Mouse (Mus musculus) ovary, postnatal 10 days (tissue): ENCODE results near the gene Vstm4.

Experiments used
- DNase-seq: peaks from one replicate; pipeline ENCODE4 v3.0.0; 2022; ENCODE audit warnings: low spot score

The Vstm4 gene

DNA sequence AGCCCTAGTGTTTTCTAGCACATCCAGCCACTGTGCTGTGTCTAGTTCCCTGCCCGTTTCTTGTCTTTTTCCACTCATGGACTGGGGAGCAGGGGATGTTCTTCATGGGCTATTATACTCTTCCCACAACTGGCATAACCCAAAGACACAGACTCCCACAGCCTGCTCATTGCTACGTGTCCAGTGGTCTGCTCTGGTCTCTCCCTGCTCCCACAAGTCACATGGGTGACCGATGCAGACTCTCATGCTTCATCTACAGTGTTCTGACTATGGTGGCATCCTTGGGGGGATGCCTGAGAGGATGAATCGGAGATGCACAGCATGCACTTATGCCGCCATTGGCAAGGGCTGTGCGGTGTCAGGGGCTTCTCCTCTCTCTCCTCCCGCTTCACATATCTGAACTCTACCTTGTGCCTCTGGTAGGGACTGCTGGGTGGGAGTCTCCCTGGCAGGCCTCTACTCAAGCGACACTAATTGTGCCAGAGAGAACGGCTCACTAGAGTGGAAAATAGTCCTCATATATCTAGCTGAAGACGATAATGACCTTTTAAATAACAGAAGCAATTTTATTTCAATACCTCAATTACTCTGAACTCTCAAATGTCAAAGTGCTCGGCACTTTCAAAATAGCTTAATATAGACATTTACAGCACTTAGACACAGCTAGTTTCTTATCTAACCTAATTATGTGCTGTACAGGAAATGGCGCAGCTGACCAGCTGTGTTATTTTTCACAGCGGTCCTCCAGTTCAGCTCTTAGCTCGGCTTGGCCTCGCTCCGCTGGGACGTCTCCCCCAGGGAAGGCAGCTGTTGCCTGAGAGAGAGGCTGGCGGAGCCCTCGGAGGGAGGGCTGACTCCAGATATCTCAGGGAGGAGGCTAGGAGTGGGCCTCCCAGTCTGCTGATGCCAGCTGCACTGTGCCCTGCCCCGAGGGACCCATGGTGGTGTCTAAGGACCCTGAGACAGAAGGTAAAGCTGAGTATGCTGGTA is 94.1 kb downstream of the Vstm4 start:
- no peak for DNase-seq

DNA sequence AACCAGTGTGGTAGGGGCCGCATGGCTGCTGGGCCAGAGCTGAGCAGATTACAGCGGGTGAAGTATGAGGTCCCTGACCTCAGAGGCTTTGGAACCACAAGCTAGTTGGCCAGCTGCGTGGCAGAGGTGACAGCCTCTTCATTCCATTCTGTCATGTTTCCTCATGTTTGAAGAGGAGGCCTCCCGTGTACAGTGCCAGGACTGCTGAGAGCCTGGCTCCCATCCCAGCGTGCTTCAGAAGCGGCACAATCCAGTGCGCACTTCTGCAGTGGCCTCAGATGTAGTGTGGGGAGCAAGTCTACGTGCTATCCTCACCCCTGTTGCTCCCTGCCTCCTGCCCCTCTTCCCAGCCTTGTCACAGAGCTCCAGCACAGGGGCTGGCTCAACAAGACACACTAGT is 99.9 kb downstream of the Vstm4 start:
- DNase-seq, result no peak

DNA sequence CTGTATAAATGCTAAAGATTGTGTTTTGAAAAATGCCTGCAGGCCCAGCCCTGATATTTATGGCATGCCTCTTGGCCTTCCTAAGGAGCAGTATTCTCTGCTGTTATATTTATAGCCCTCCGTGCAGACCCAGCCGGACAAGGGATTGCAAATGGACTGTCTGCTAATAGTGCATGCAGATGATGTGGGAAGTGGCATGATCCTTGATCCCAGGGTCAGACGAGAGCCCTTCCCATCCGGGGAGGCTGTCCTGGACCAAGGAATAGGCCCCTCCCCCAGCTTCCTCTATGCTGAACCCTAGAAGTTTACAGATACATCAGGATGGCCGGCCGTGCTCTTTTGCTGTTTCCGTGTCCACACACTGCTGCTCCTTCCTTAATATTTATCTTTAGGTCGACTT is 102.1 kb downstream of the Vstm4 start:
- DNase-seq, result no peak

DNA sequence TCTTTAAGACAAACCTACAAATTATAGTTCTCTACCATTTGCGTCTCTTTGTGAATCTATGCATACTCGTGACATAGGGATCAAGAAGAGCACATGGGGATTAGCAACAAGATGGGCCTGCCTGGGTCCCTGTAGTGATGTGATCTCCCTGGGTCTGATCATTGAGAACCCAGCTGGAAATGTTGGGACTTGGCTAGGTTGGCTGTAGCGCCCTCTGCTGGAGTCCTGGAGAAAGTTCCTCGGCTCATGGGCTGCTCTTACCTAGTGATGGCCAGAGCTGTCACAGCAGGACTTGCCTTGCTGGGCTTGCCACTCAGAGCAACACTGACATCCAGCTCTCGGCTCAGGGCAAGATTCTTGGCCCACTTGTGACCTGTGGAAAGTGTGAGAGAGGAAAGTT is 103.9 kb downstream of the Vstm4 start:
- no peak for DNase-seq

DNA sequence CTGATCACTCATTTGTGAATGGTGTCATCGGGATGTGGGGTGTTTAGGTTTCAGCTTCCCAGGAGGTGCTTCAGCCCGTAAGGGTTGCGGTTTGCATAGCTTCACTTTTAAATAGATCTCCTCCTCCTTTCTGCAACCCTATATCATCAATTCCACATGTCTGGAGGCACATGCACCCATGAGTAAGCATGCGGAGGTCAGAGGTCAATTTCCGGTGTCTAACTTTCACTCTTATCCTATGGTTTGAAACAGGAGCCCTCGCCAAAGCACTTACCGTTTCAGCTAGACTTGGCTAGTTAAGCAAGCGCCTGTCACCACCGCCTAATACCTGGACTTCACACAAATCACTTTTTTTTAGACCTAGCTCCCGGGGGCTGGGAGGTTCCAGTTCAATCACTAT is 108.2 kb downstream of the Vstm4 start:
- DNase-seq, result no peak

DNA sequence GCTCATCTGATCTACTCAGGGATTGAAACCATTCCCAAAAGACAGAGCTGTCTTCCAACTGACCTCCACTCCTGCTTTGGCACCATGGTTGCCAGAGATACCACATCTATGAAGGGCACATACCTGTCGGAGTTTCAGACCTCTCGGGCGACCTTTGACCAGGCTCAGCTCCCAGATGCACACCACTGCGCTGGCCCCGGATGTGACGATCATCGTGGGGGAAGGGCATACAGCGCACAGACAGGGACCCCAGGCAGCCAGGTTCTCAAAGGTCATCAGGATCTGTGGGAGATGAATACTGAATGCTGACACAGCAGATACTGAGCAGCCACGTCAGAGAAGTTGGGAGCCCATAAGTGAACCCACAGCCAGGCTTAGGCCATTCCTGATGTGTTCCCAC is 114.1 kb downstream of the Vstm4 start:
- DNase-seq, result no peak

DNA sequence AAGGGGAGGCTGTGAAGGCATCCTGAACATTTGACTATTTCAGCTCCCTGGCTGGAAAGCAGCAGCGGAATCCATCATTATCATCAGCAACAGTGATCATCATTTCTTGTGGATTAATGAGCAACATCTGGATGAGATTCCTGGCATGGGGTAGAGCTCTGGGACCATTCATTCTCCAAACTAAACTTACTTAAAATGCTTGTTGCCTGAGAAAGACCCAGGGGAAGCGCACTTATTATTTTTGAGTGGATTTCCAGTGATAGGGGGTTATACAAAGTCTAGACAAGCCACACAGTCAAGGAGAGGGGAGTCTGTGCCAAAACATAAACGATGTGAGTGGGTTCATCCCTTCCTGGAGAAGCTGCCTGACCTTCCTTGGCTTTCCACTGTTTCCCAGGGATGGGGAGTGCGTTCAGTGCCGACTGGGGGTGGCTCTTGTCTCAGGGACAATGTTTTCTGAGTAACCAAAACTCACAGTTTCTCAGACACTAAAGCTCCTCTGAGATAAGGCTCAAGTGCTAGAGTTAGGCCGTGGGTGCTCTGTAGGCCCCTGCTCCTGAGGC is 127.7 kb downstream of the Vstm4 start:
- no peak for DNase-seq

DNA sequence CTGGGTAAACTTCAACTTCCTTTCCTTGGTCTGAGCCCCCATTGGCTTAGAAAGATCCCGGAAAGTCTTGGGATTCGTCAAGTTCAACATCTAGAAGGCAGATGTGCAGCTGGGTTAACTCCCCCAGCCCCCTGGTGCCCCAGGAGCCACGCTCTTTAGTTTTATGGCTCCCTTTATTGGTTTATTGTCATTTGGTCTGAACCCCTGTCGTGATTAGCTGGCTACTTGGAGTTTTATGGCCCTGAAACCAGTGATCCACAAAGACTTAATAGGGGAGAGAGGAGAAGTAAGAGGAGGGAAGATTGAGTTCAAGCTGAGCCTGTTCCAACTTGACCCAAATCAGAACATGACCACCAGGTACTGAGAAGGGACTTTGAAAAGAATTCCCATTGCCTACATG is 130.1 kb downstream of the Vstm4 start:
- DNase-seq, result no peak
